Mouse (Mus musculus): ENCODE results near the gene Slc38a3. TPM values are rescaled to one million over a fixed set of nuclear protein-coding genes. Genes with fewer than 3 reads are reported as not detected.
A peak's percentile ranks its signal among the peaks of the same experiment; 100 is the strongest.

The Slc38a3 gene
- polyA plus RNA-seq, 1 experiment from 2014 or later, result 0.51 TPM

GRCm38 (mm10) chr9:107618778-107619545, 50.4 kb downstream of the Slc38a3 start:
- Histone ChIP-seq H3K27me3 (replicated peaks; ENCODE audit: insufficient read depth, low read length) (no peaks in the 10 kb centered on the region), H3K9me3 (ENCODE audit: low read length) (no peaks in the 10 kb centered on the region), H3K4me1 (ENCODE audit: insufficient read depth, low read depth, low read length) (peaks cover 19% of the 10 kb centered on the region; the same call in 1 of the 2 replicates), H3K4me2 (replicated peaks; ENCODE audit: low read depth, low read length) (no peak overlapping the region), H3K4me3 (ENCODE audit: low read depth, low read length) (no peak overlapping the region), H3K9ac (replicated peaks; ENCODE audit: low read depth) (no peak overlapping the region), H3K27ac (ENCODE audit: low read length) (peak overlapping the region; percentile 86), H3K36me3 (ENCODE audit: insufficient read depth, low read length) (peaks cover 48% of the 10 kb centered on the region)
- WGBS, result 9% methylated on average over 13 of the region's 13 CpGs
- no peak for TF ChIP-seq CTCF (IDR thresholded peaks at IDR 0.05)
- peak; percentile 71 for TF ChIP-seq EP300 (IDR thresholded peaks at IDR 0.05)
- ATAC-seq (peak; percentile 88), DNase-seq (ENCODE audit: low spot score) (peak; percentile 90)

GRCm38 (mm10) chr9:107618098-107618497, 51.2 kb downstream of the Slc38a3 start:
- no peak overlapping the region for H3K4me2 ChIP-seq (replicated peaks; ENCODE audit: low read depth, low read length)
- DNase-seq (ENCODE audit: low spot score) (peak; percentile 31), ATAC-seq (peak; percentile 9; the same call in 1 of the 2 replicates)
- H3K27ac ChIP-seq (ENCODE audit: low read length), result peak overlapping the region; percentile 86
- H3K4me3 ChIP-seq (ENCODE audit: low read depth, low read length), result no peak overlapping the region
- no peaks in the 10 kb centered on the region for H3K9me3 ChIP-seq (ENCODE audit: low read length)
- TF ChIP-seq CTCF (IDR thresholded peaks at IDR 0.05) (no peak), EP300 (IDR thresholded peaks at IDR 0.05) (peak; percentile 35; the same call in 1 of the 2 replicates)
- H3K27me3 ChIP-seq (replicated peaks; ENCODE audit: insufficient read depth, low read length), result no peaks in the 10 kb centered on the region
- H3K9ac ChIP-seq (replicated peaks; ENCODE audit: low read depth), result no peak overlapping the region
- H3K36me3 ChIP-seq (ENCODE audit: insufficient read depth, low read length), result peaks cover 48% of the 10 kb centered on the region
- WGBS, result 71% methylated on average over 6 of the region's 6 CpGs
- H3K4me1 ChIP-seq (ENCODE audit: insufficient read depth, low read depth, low read length), result peaks cover 19% of the 10 kb centered on the region; the same call in 1 of the 2 replicates

- no peak for ATAC-seq
- Histone ChIP-seq H3K9ac (replicated peaks; ENCODE audit: low read depth) (no peak overlapping the region), H3K27ac (ENCODE audit: low read length) (0 out of 2 replicates have a peak overlapping the region, but pooled peaks have one; percentile 44), H3K9me3 (ENCODE audit: low read length) (no peaks in the 10 kb centered on the region), H3K4me3 (ENCODE audit: low read depth, low read length) (no peak overlapping the region), H3K4me1 (ENCODE audit: insufficient read depth, low read depth, low read length) (peaks cover 22% of the 10 kb centered on the region; the same call in 1 of the 2 replicates), H3K4me2 (replicated peaks; ENCODE audit: low read depth, low read length) (no peak overlapping the region), H3K27me3 (replicated peaks; ENCODE audit: insufficient read depth, low read length) (no peaks in the 10 kb centered on the region), H3K36me3 (ENCODE audit: insufficient read depth, low read length) (peaks cover 47% of the 10 kb centered on the region)
- 69% methylated on average over 2 of the region's 2 CpGs for WGBS
- TF ChIP-seq EP300 (IDR thresholded peaks at IDR 0.05), result no peak
- peak; percentile 33 for TF ChIP-seq CTCF (IDR thresholded peaks at IDR 0.05)
- DNase-seq (ENCODE audit: low spot score), result no peak
Measured at GRCm38 (mm10) chr9:107617461-107617860, 51.9 kb downstream of the Slc38a3 start.

GRCm38 (mm10) chr9:107615035-107615434, 54.3 kb downstream of the Slc38a3 start:
- no peak overlapping the region for H3K27ac ChIP-seq (ENCODE audit: low read length)
- peaks cover 37% of the 10 kb centered on the region for H3K36me3 ChIP-seq (ENCODE audit: insufficient read depth, low read length)
- no peaks in the 10 kb centered on the region for H3K9me3 ChIP-seq (ENCODE audit: low read length)
- DNase-seq (ENCODE audit: low spot score) (no peak), ATAC-seq (no peak)
- no peak for TF ChIP-seq EP300 (IDR thresholded peaks at IDR 0.05)
- no peak for TF ChIP-seq CTCF (IDR thresholded peaks at IDR 0.05)
- peaks cover 34% of the 10 kb centered on the region for H3K4me1 ChIP-seq (ENCODE audit: insufficient read depth, low read depth, low read length)
- no peak overlapping the region for H3K9ac ChIP-seq (replicated peaks; ENCODE audit: low read depth)
- no peak overlapping the region for H3K4me3 ChIP-seq (ENCODE audit: low read depth, low read length)
- no peaks in the 10 kb centered on the region for H3K27me3 ChIP-seq (replicated peaks; ENCODE audit: insufficient read depth, low read length)
- no peak overlapping the region for H3K4me2 ChIP-seq (replicated peaks; ENCODE audit: low read depth, low read length)
- 89% methylated on average over 4 of the region's 4 CpGs for WGBS

GRCm38 (mm10) chr9:107612945-107613569, 56.3 kb downstream of the Slc38a3 start:
- Histone ChIP-seq H3K27ac (ENCODE audit: low read length) (peak overlapping the region; percentile 96), H3K4me2 (replicated peaks; ENCODE audit: low read depth, low read length) (peak overlapping the region; percentile 61), H3K4me1 (ENCODE audit: insufficient read depth, low read depth, low read length) (peaks cover 20% of the 10 kb centered on the region), H3K9ac (replicated peaks; ENCODE audit: low read depth) (0 out of 2 replicates have a peak overlapping the region, but pooled peaks have one; percentile 34), H3K9me3 (ENCODE audit: low read length) (no peaks in the 10 kb centered on the region), H3K36me3 (ENCODE audit: insufficient read depth, low read length) (peaks cover 32% of the 10 kb centered on the region), H3K27me3 (replicated peaks; ENCODE audit: insufficient read depth, low read length) (no peaks in the 10 kb centered on the region), H3K4me3 (ENCODE audit: low read depth, low read length) (0 out of 2 replicates have a peak overlapping the region, but pooled peaks have one; percentile 5)
- TF ChIP-seq CTCF (IDR thresholded peaks at IDR 0.05) (peak; percentile 64), EP300 (IDR thresholded peaks at IDR 0.05) (peak; percentile 71)
- ATAC-seq, result peak; percentile 41
- DNase-seq (ENCODE audit: low spot score), result peak; percentile 73
- 6% methylated on average over 12 of the region's 12 CpGs for WGBS
